Mouse (Mus musculus): ENCODE measurements around the gene Dkkl1. TPM values are rescaled to one million over a fixed set of nuclear protein-coding genes. Genes with fewer than 3 reads are reported as not detected.

Gene Dkkl1
- polyA plus RNA-seq, 1 experiment from 2014 or later = 0.78 TPM

- H3K9ac ChIP-seq = no peak overlapping the region
- 96% methylated on average over 7 of the region's 7 CpGs for WGBS
- H3K4me2 ChIP-seq = no peak overlapping the region
- no peaks in the 10 kb centered on the region for H3K27me3 ChIP-seq
- no peaks in the 10 kb centered on the region for H3K9me3 ChIP-seq
- H3K4me3 ChIP-seq (replicated peaks) = no peak overlapping the region
- H3K4me1 ChIP-seq = peaks cover 11% of the 10 kb centered on the region; the same call in 1 of the 2 replicates
- no peak overlapping the region for H3K27ac ChIP-seq
- peaks cover 96% of the 10 kb centered on the region for H3K36me3 ChIP-seq (replicated peaks)
- ATAC-seq (ENCODE audit: low FRiP score) = no peak
Observed at GRCm38 (mm10) chr7:45224826-45225225, 12.9 kb upstream of the Dkkl1 start.

DNA sequence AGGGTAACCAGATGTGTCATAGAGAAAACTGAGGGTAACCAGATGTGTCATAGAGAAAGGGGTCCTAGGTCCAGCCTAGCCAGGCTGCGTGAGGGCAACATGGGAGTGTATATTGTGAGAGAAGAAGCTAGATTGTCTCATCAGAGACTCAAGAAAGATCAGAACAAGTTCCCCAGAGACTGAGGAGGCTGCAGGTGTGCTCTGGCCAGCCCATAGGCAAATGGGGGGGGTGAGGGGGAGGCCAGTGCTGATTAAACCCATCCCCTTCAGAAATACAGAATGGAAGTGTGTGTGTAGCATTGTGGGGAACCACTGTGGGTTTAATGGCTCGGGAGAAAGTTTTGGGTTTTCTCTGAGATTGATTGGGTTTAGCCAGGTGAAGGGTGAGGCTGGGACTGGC lies 9.7 kb upstream of the Dkkl1 start:
- H3K27me3 ChIP-seq = no peaks in the 10 kb centered on the region
- H3K4me3 ChIP-seq (replicated peaks) = no peak overlapping the region
- peaks cover 90% of the 10 kb centered on the region for H3K36me3 ChIP-seq (replicated peaks)
- WGBS = 86% methylated on average over 2 of the region's 2 CpGs
- H3K27ac ChIP-seq = no peak overlapping the region
- H3K9me3 ChIP-seq = no peaks in the 10 kb centered on the region
- H3K4me1 ChIP-seq = peaks cover 41% of the 10 kb centered on the region
- ATAC-seq (ENCODE audit: low FRiP score) = no peak
- H3K9ac ChIP-seq = no peak overlapping the region
- no peak overlapping the region for H3K4me2 ChIP-seq

GRCm38 (mm10) chr7:45216442-45217183 lies 4.7 kb upstream of the Dkkl1 start:
- H3K4me3 ChIP-seq (replicated peaks) = peak overlapping the region; percentile 76
- peaks cover 48% of the 10 kb centered on the region for H3K4me1 ChIP-seq
- peaks cover 8% of the 10 kb centered on the region for H3K27me3 ChIP-seq
- peak overlapping the region; percentile 92 for H3K27ac ChIP-seq
- no peaks in the 10 kb centered on the region for H3K9me3 ChIP-seq
- H3K36me3 ChIP-seq (replicated peaks) = peaks cover 40% of the 10 kb centered on the region
- WGBS = under 1% methylated on average over 13 of the region's 13 CpGs
- H3K9ac ChIP-seq = peak overlapping the region; percentile 91
- H3K4me2 ChIP-seq = peak overlapping the region; percentile 72
- peak; percentile 88 for ATAC-seq (ENCODE audit: low FRiP score)

DNA sequence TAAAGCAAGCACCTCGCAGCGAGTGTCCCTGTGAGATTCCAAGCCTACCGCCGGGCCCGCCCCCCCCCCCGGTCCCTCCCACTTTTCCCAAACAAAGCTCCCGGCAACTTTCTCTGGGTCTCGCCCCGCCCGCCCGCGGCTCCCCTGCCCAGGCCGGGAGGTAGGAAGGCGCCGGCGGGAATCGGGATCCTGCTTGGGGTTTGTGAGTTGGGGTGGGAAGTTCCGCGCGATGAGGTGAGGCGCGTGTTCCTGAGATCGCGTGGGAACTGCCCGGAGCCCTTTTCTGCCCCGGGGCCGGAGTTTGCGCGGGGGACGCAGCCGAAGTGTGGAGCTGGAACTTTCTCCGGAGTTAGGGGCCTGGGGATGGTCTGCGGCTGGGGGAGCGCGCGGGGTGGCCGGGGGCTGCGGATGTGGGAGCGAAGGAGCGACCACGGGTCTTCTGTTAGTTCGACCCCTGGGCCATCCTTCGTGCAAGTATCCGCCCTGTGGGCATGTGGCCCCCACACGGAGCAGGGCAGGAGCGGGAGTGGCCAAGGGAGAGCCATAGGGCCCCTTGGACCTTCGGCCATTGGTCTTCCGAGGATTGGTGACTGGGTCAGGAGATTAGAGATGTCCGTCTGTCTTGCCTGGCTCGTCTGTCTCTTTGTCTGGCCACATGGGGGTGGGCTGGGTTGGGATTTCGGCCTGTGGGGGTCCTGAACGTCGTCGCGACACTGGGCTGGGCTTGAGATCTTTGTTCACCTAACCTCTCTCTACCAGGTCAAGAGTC lies 3.9 kb upstream of the Dkkl1 start, which contains the start of gene Tead2:
Gene Tead2, plus strand, starts transcription at position 81 of the 769 bp plus-strand sequence.
- under 1% methylated on average over 52 of the region's 55 CpGs for WGBS
- Histone ChIP-seq H3K4me1 (peaks cover 44% of the 10 kb centered on the region), H3K36me3 (replicated peaks) (peaks cover 33% of the 10 kb centered on the region), H3K27ac (peak within 1 kb of the TSS; percentile 92), H3K9me3 (no peaks in the 10 kb centered on the region), H3K9ac (peak within 1 kb of the TSS; percentile 91), H3K4me3 (replicated peaks) (peak within 1 kb of the TSS; percentile 76), H3K27me3 (peaks cover 16% of the 10 kb centered on the region), H3K4me2 (peak within 1 kb of the TSS; percentile 72)
- ATAC-seq (ENCODE audit: low FRiP score) = peak; percentile 62

GRCm38 (mm10) chr7:45213708-45214107 lies 1.8 kb upstream of the Dkkl1 start:
- Histone ChIP-seq H3K9me3 (no peaks in the 10 kb centered on the region), H3K4me2 (no peak overlapping the region), H3K27me3 (peaks cover 37% of the 10 kb centered on the region), H3K4me3 (replicated peaks) (no peak overlapping the region), H3K36me3 (replicated peaks) (peaks cover 11% of the 10 kb centered on the region), H3K27ac (no peak overlapping the region), H3K4me1 (peaks cover 29% of the 10 kb centered on the region), H3K9ac (no peak overlapping the region)
- ATAC-seq (ENCODE audit: low FRiP score) = no peak
- WGBS = 66% methylated on average over 5 of the region's 5 CpGs

GRCm38 (mm10) chr7:45212356-45212755 lies 409 bp upstream of the Dkkl1 start:
- 85% methylated on average over 7 of the region's 7 CpGs for WGBS
- no peak for ATAC-seq (ENCODE audit: low FRiP score)
- Histone ChIP-seq H3K36me3 (replicated peaks) (no peaks in the 10 kb centered on the region; the same call in 1 of the 2 replicates), H3K9ac (no peak overlapping the region), H3K9me3 (0 out of 2 replicates have a peak, but pooled peaks cover 7% of the 10 kb centered on the region), H3K27ac (no peak overlapping the region), H3K4me3 (replicated peaks) (no peak overlapping the region), H3K27me3 (peaks cover 39% of the 10 kb centered on the region), H3K4me1 (peaks cover 16% of the 10 kb centered on the region), H3K4me2 (no peak overlapping the region)

GRCm38 (mm10) chr7:45211070-45211469 lies 877 bp downstream of the Dkkl1 start:
- no peak for ATAC-seq (ENCODE audit: low FRiP score)
- H3K4me2 ChIP-seq = no peak overlapping the region; the same call in 1 of the 2 replicates
- H3K9ac ChIP-seq = no peak overlapping the region
- H3K36me3 ChIP-seq (replicated peaks) = no peaks in the 10 kb centered on the region
- WGBS = 78% methylated on average over 10 of the region's 10 CpGs
- peaks cover 39% of the 10 kb centered on the region for H3K27me3 ChIP-seq
- no peak overlapping the region for H3K4me3 ChIP-seq (replicated peaks)
- H3K27ac ChIP-seq = no peak overlapping the region
- H3K9me3 ChIP-seq = 0 out of 2 replicates have a peak, but pooled peaks cover 7% of the 10 kb centered on the region
- H3K4me1 ChIP-seq = peaks cover 9% of the 10 kb centered on the region; the same call in 1 of the 2 replicates

GRCm38 (mm10) chr7:45208260-45208659 lies 3.7 kb downstream of the Dkkl1 start:
- 77% methylated on average over 6 of the region's 6 CpGs for WGBS
- peaks cover 47% of the 10 kb centered on the region for H3K27me3 ChIP-seq
- no peak for ATAC-seq (ENCODE audit: low FRiP score)
- H3K4me2 ChIP-seq = no peak overlapping the region
- H3K4me1 ChIP-seq = peaks cover 10% of the 10 kb centered on the region
- H3K27ac ChIP-seq = no peak overlapping the region
- H3K4me3 ChIP-seq (replicated peaks) = no peak overlapping the region
- H3K36me3 ChIP-seq (replicated peaks) = no peaks in the 10 kb centered on the region
- 0 out of 2 replicates have a peak, but pooled peaks cover 7% of the 10 kb centered on the region for H3K9me3 ChIP-seq
- no peak overlapping the region for H3K9ac ChIP-seq

DNA sequence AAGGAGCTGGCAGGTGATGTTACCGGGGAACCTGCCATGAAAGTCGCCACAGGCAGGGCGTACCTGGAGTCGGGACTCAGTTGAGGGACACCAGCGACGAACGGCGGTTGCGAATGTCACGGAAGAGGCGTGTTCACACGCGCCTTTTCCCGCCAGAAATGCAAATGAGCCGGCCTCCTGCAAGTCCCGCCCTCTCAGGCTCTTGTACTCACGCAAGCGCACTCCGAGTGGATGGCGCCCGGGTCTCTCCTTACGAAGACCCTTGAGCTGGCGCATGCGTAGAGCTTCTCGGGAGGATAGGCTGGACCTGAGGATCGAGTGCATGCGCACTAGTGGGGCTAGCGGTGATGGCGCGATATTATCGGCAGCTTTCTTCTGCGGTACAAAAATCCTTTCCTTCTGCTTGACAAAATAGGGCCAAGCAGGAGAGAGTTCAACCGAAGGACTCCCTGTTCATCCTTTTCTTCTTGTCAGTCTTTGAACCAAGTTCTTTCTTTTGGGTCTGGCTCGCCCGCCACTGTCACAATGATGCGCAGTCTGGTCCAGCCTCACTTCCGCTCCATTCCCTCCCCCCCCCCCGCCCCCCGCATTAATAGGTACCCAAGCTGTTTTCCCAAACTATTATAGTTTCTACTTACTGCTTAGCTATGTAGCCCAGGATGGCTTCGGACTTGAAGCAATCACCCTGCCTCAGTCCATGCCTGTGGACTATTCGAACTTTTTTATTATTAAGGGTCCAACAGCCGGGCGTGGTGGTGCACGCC lies 7.4 kb downstream of the Dkkl1 start, which contains the start of gene Ccdc155:
Gene Ccdc155, minus strand, starts transcription at position 513 of the 764 bp plus-strand sequence.
- WGBS = 11% methylated on average over 42 of the region's 44 CpGs
- H3K4me3 ChIP-seq (replicated peaks) = peak within 1 kb of the TSS; percentile 46
- H3K9me3 ChIP-seq = 0 out of 2 replicates have a peak, but pooled peaks cover 7% of the 10 kb centered on the region
- peak within 1 kb of the TSS; percentile 53 for H3K4me2 ChIP-seq
- H3K4me1 ChIP-seq = peaks cover 4% of the 10 kb centered on the region; the same call in 1 of the 2 replicates
- peak; percentile 98 for ATAC-seq (ENCODE audit: low FRiP score)
- H3K27ac ChIP-seq = peak within 1 kb of the TSS; percentile 75
- H3K9ac ChIP-seq = peak within 1 kb of the TSS; percentile 56
- H3K36me3 ChIP-seq (replicated peaks) = no peaks in the 10 kb centered on the region
- H3K27me3 ChIP-seq = peaks cover 24% of the 10 kb centered on the region

DNA sequence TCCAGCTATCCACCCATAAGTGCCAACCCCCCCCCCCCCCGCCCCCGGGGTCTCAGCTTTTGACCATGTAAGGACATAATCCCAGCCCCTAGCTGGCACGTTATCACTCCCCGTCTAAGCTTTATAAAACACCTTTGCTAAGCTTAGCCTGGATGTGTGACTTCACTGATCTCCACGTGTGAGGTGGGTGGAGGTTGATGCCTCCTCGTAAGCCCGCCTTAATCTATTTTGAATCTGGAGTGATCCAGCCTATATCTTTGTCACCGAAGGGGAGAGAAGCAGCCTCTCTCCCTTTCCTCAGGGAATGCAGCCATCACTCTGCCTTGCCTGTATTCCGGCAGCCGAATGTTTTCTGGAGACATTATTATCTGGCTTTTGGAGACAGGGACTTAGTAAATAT lies 9.3 kb downstream of the Dkkl1 start:
- no peaks in the 10 kb centered on the region for H3K9me3 ChIP-seq
- 66% methylated on average over 9 of the region's 10 CpGs for WGBS
- ATAC-seq (ENCODE audit: low FRiP score) = no peak

DNA sequence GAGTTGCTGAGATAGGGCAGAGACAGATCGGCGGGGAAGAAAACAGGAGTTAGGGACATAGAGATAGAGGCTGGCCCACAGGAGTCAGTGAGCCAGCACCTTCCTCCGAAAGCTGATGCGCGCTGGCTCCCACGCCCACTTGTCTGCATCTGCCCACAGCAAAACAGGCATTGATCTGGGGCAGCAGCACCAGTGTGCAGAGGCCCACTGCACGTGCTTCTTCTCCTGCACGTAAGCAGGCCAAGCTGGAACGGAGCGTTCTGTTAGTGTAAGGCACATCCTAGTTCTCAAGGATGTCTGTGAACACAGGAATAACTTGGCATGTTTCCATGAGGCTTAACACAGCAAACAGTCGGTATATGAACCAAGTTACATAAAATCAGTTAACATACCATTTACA lies 13.0 kb downstream of the Dkkl1 start:
- Histone ChIP-seq H3K9ac (no peak overlapping the region), H3K4me2 (no peak overlapping the region), H3K9me3 (no peaks in the 10 kb centered on the region), H3K4me3 (replicated peaks) (no peak overlapping the region), H3K27ac (no peak overlapping the region), H3K4me1 (peaks cover 11% of the 10 kb centered on the region; the same call in 1 of the 2 replicates), H3K27me3 (peaks cover 30% of the 10 kb centered on the region), H3K36me3 (replicated peaks) (no peaks in the 10 kb centered on the region)
- no peak for ATAC-seq (ENCODE audit: low FRiP score)
- WGBS = 82% methylated on average over 11 of the region's 11 CpGs

More for the DNA sequence above, 9.3 kb downstream of the Dkkl1 start:
- peaks cover 16% of the 10 kb centered on the region; the same call in 1 of the 2 replicates for H3K27me3 ChIP-seq
- H3K4me1 ChIP-seq = peaks cover 8% of the 10 kb centered on the region; the same call in 1 of the 2 replicates
- no peak overlapping the region for H3K4me3 ChIP-seq (replicated peaks)
- no peak overlapping the region for H3K4me2 ChIP-seq
- H3K36me3 ChIP-seq (replicated peaks) = no peaks in the 10 kb centered on the region
- no peak overlapping the region for H3K9ac ChIP-seq
- no peak overlapping the region for H3K27ac ChIP-seq
